Mouse (Mus musculus): ENCODE results near the gene Uqcc1. TPM values are rescaled to one million over a fixed set of nuclear protein-coding genes. Genes with fewer than 3 reads are reported as not detected.

The Uqcc1 gene
- polyA plus RNA-seq, 1 experiment from 2014 or later: 66.5 TPM

GRCm38 (mm10) chr2:155872486-155872885, 57.6 kb downstream of the Uqcc1 start:
- 52% methylated on average over 8 of the region's 8 CpGs for WGBS
- H3K36me3 ChIP-seq (ENCODE audit: control insufficient read depth, insufficient read depth, low read length): no peaks in the 10 kb centered on the region
- no peaks in the 10 kb centered on the region for H3K27me3 ChIP-seq (ENCODE audit: control insufficient read depth, insufficient read depth, low read length)
- no peak overlapping the region for H3K4me3 ChIP-seq (replicated peaks; ENCODE audit: low read length)
- H3K27ac ChIP-seq (ENCODE audit: low read length): peak overlapping the region; percentile 65; the same call in 1 of the 2 replicates
- no peak overlapping the region for H3K9ac ChIP-seq (ENCODE audit: low read length)
- ATAC-seq (ENCODE audit: insufficient read depth, low FRiP score): no peak
- H3K4me1 ChIP-seq (ENCODE audit: control insufficient read depth, insufficient read depth, low read length): peaks cover 25% of the 10 kb centered on the region
- H3K9me3 ChIP-seq (replicated peaks; ENCODE audit: control insufficient read depth, low read length): no peaks in the 10 kb centered on the region
- H3K4me2 ChIP-seq (ENCODE audit: low read depth, low read length): no peak overlapping the region

- ATAC-seq (ENCODE audit: insufficient read depth, low FRiP score): peak; percentile 86
- Histone ChIP-seq H3K27ac (ENCODE audit: low read length) (0 out of 2 replicates have a peak overlapping the region, but pooled peaks have one; percentile 3), H3K4me2 (ENCODE audit: low read depth, low read length) (no peak overlapping the region), H3K9ac (ENCODE audit: low read length) (no peak overlapping the region), H3K4me3 (replicated peaks; ENCODE audit: low read length) (no peak overlapping the region), H3K9me3 (replicated peaks; ENCODE audit: control insufficient read depth, low read length) (no peaks in the 10 kb centered on the region), H3K4me1 (ENCODE audit: control insufficient read depth, insufficient read depth, low read length) (peaks cover 25% of the 10 kb centered on the region), H3K27me3 (ENCODE audit: control insufficient read depth, insufficient read depth, low read length) (no peaks in the 10 kb centered on the region), H3K36me3 (ENCODE audit: control insufficient read depth, insufficient read depth, low read length) (no peaks in the 10 kb centered on the region)
- 47% methylated on average over 5 of the region's 5 CpGs for WGBS
These were observed 60.3 kb downstream of the Uqcc1 start for GRCm38 (mm10) chr2:155869772-155870171.

- Histone ChIP-seq H3K4me3 (replicated peaks; ENCODE audit: low read length) (no peak overlapping the region), H3K27ac (ENCODE audit: low read length) (no peak overlapping the region), H3K4me1 (ENCODE audit: control insufficient read depth, insufficient read depth, low read length) (peaks cover 18% of the 10 kb centered on the region), H3K36me3 (ENCODE audit: control insufficient read depth, insufficient read depth, low read length) (no peaks in the 10 kb centered on the region), H3K9me3 (replicated peaks; ENCODE audit: control insufficient read depth, low read length) (no peaks in the 10 kb centered on the region), H3K9ac (ENCODE audit: low read length) (no peak overlapping the region), H3K27me3 (ENCODE audit: control insufficient read depth, insufficient read depth, low read length) (no peaks in the 10 kb centered on the region), H3K4me2 (ENCODE audit: low read depth, low read length) (no peak overlapping the region)
- ATAC-seq (ENCODE audit: insufficient read depth, low FRiP score): no peak
- 92% methylated on average over 8 of the region's 8 CpGs for WGBS
These were observed 61.8 kb downstream of the Uqcc1 start for GRCm38 (mm10) chr2:155868320-155868719.

- Histone ChIP-seq H3K4me3 (replicated peaks; ENCODE audit: low read length) (no peak overlapping the region), H3K27me3 (ENCODE audit: control insufficient read depth, insufficient read depth, low read length) (no peaks in the 10 kb centered on the region), H3K36me3 (ENCODE audit: control insufficient read depth, insufficient read depth, low read length) (no peaks in the 10 kb centered on the region), H3K4me1 (ENCODE audit: control insufficient read depth, insufficient read depth, low read length) (0 out of 2 replicates have a peak, but pooled peaks cover 3% of the 10 kb centered on the region), H3K9ac (ENCODE audit: low read length) (no peak overlapping the region), H3K9me3 (replicated peaks; ENCODE audit: control insufficient read depth, low read length) (no peaks in the 10 kb centered on the region), H3K27ac (ENCODE audit: low read length) (no peak overlapping the region), H3K4me2 (ENCODE audit: low read depth, low read length) (no peak overlapping the region)
- WGBS: 49% methylated on average over 11 of the region's 11 CpGs
- ATAC-seq (ENCODE audit: insufficient read depth, low FRiP score): no peak
These were observed 66.7 kb downstream of the Uqcc1 start for GRCm38 (mm10) chr2:155863301-155863867.

- peak; percentile 71 for ATAC-seq (ENCODE audit: insufficient read depth, low FRiP score)
- no peaks in the 10 kb centered on the region for H3K27me3 ChIP-seq (ENCODE audit: control insufficient read depth, insufficient read depth, low read length)
- 64% methylated on average over 13 of the region's 13 CpGs for WGBS
- no peaks in the 10 kb centered on the region for H3K9me3 ChIP-seq (replicated peaks; ENCODE audit: control insufficient read depth, low read length)
- no peaks in the 10 kb centered on the region for H3K36me3 ChIP-seq (ENCODE audit: control insufficient read depth, insufficient read depth, low read length)
- no peak overlapping the region for H3K9ac ChIP-seq (ENCODE audit: low read length)
- no peak overlapping the region for H3K4me3 ChIP-seq (replicated peaks; ENCODE audit: low read length)
- 0 out of 2 replicates have a peak, but pooled peaks cover 3% of the 10 kb centered on the region for H3K4me1 ChIP-seq (ENCODE audit: control insufficient read depth, insufficient read depth, low read length)
- no peak overlapping the region for H3K27ac ChIP-seq (ENCODE audit: low read length)
- H3K4me2 ChIP-seq (ENCODE audit: low read depth, low read length): no peak overlapping the region
These were observed 67.4 kb downstream of the Uqcc1 start for GRCm38 (mm10) chr2:155862573-155863300.

- 0 out of 2 replicates have a peak, but pooled peaks cover 3% of the 10 kb centered on the region for H3K4me1 ChIP-seq (ENCODE audit: control insufficient read depth, insufficient read depth, low read length)
- H3K4me2 ChIP-seq (ENCODE audit: low read depth, low read length): no peak overlapping the region
- H3K27ac ChIP-seq (ENCODE audit: low read length): no peak overlapping the region
- no peaks in the 10 kb centered on the region for H3K36me3 ChIP-seq (ENCODE audit: control insufficient read depth, insufficient read depth, low read length)
- H3K27me3 ChIP-seq (ENCODE audit: control insufficient read depth, insufficient read depth, low read length): no peaks in the 10 kb centered on the region
- no peaks in the 10 kb centered on the region for H3K9me3 ChIP-seq (replicated peaks; ENCODE audit: control insufficient read depth, low read length)
- ATAC-seq (ENCODE audit: insufficient read depth, low FRiP score): no peak
- no peak overlapping the region for H3K9ac ChIP-seq (ENCODE audit: low read length)
- H3K4me3 ChIP-seq (replicated peaks; ENCODE audit: low read length): no peak overlapping the region
- WGBS: 85% methylated on average over 6 of the region's 6 CpGs
These were observed 68.5 kb downstream of the Uqcc1 start for GRCm38 (mm10) chr2:155861581-155861980.

- 81% methylated on average over 7 of the region's 7 CpGs for WGBS
- Histone ChIP-seq H3K4me3 (replicated peaks; ENCODE audit: low read length) (no peak overlapping the region), H3K9me3 (replicated peaks; ENCODE audit: control insufficient read depth, low read length) (no peaks in the 10 kb centered on the region), H3K9ac (ENCODE audit: low read length) (no peak overlapping the region), H3K4me2 (ENCODE audit: low read depth, low read length) (no peak overlapping the region), H3K27me3 (ENCODE audit: control insufficient read depth, insufficient read depth, low read length) (no peaks in the 10 kb centered on the region), H3K36me3 (ENCODE audit: control insufficient read depth, insufficient read depth, low read length) (peaks cover 3% of the 10 kb centered on the region; the same call in 1 of the 2 replicates), H3K4me1 (ENCODE audit: control insufficient read depth, insufficient read depth, low read length) (0 out of 2 replicates have a peak, but pooled peaks cover 3% of the 10 kb centered on the region), H3K27ac (ENCODE audit: low read length) (no peak overlapping the region)
- no peak for ATAC-seq (ENCODE audit: insufficient read depth, low FRiP score)
These were observed 70.0 kb downstream of the Uqcc1 start for GRCm38 (mm10) chr2:155860102-155860501.

- 73% methylated on average over 5 of the region's 5 CpGs for WGBS
- H3K27ac ChIP-seq (ENCODE audit: low read length): no peak overlapping the region
- no peaks in the 10 kb centered on the region for H3K9me3 ChIP-seq (replicated peaks; ENCODE audit: control insufficient read depth, low read length)
- no peaks in the 10 kb centered on the region for H3K27me3 ChIP-seq (ENCODE audit: control insufficient read depth, insufficient read depth, low read length)
- H3K9ac ChIP-seq (ENCODE audit: low read length): no peak overlapping the region
- H3K36me3 ChIP-seq (ENCODE audit: control insufficient read depth, insufficient read depth, low read length): peaks cover 3% of the 10 kb centered on the region; the same call in 1 of the 2 replicates
- H3K4me3 ChIP-seq (replicated peaks; ENCODE audit: low read length): no peak overlapping the region
- no peaks in the 10 kb centered on the region for H3K4me1 ChIP-seq (ENCODE audit: control insufficient read depth, insufficient read depth, low read length)
- no peak overlapping the region for H3K4me2 ChIP-seq (ENCODE audit: low read depth, low read length)
- peak; percentile 76; the same call in 1 of the 2 replicates for ATAC-seq (ENCODE audit: insufficient read depth, low FRiP score)
These were observed 77.6 kb downstream of the Uqcc1 start for GRCm38 (mm10) chr2:155852536-155852935.

- 85% methylated on average over 7 of the region's 7 CpGs for WGBS
- no peak overlapping the region for H3K4me3 ChIP-seq (replicated peaks; ENCODE audit: low read length)
These were observed 80.0 kb downstream of the Uqcc1 start for GRCm38 (mm10) chr2:155850120-155850519.

More at GRCm38 (mm10) chr2:155850120-155850519, 80.0 kb downstream of the Uqcc1 start:
- Histone ChIP-seq H3K27me3 (ENCODE audit: control insufficient read depth, insufficient read depth, low read length) (no peaks in the 10 kb centered on the region), H3K9me3 (replicated peaks; ENCODE audit: control insufficient read depth, low read length) (no peaks in the 10 kb centered on the region), H3K27ac (ENCODE audit: low read length) (no peak overlapping the region), H3K4me1 (ENCODE audit: control insufficient read depth, insufficient read depth, low read length) (no peaks in the 10 kb centered on the region), H3K36me3 (ENCODE audit: control insufficient read depth, insufficient read depth, low read length) (peaks cover 3% of the 10 kb centered on the region; the same call in 1 of the 2 replicates), H3K9ac (ENCODE audit: low read length) (no peak overlapping the region), H3K4me2 (ENCODE audit: low read depth, low read length) (no peak overlapping the region)
- no peak for ATAC-seq (ENCODE audit: insufficient read depth, low FRiP score)
